Mouse (Mus musculus): ENCODE data around the gene Zcrb1.
"Not testable (repeated sequence)": the region's sequence is repeated elsewhere in the genome, so short reads cannot be mapped to it uniquely, and the experiment has no call there.

Gene Zcrb1

GRCm38 (mm10) chr15:93372525-93373119, 25.5 kb downstream of the Zcrb1 start:
- DNase-seq (ENCODE audit: extremely low read depth, insufficient read length, low spot score), result not testable (repeated sequence)

DNA sequence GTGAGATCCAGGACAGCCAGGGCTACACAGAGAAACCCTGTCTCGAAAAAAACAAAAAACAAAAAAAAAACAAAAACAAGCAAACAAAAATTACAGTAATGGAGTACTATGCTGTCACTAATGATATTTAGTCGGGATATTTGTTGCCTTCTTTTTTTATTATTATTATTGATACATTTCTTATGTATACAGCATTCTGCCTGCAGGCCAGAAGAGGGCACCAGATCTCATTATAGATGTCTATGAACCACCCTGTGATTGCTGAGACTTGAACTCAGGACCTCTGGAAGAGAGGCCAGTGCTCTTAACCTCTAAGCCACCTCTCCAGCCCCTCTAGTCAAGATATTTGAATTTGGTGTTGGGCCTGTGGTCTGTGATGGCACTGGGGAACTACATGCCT, 26.3 kb downstream of the Zcrb1 start:
- DNase-seq (ENCODE audit: extremely low read depth, insufficient read length, low spot score), result no peak

DNA sequence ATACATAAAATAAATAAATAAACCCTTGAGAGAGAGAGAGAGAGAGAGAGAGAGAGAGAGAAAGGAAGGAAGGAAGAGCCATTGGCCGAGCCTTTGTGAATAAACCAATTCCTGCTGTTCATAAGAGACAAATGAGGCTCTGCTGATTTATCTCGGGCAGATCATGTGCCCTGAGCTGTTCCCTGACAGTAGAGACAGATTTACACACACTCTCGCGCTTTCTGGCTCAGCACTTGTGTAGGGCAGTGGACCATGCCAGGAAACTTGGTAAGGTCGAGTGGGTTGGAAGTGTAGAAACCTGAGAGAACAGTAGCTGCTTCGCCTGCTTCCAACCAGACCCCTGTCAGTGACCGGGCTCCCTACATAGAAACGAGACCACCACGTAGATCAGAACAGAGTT, 29.6 kb downstream of the Zcrb1 start:
- DNase-seq (ENCODE audit: extremely low read depth, insufficient read length, low spot score), result no peak

- DNase-seq (ENCODE audit: extremely low read depth, insufficient read length, low spot score), result no peak
Observed at GRCm38 (mm10) chr15:93365561-93365960, 32.6 kb downstream of the Zcrb1 start.

GRCm38 (mm10) chr15:93358346-93359095, 39.6 kb downstream of the Zcrb1 start:
- DNase-seq (ENCODE audit: extremely low read depth, insufficient read length, low spot score), result no peak

DNA sequence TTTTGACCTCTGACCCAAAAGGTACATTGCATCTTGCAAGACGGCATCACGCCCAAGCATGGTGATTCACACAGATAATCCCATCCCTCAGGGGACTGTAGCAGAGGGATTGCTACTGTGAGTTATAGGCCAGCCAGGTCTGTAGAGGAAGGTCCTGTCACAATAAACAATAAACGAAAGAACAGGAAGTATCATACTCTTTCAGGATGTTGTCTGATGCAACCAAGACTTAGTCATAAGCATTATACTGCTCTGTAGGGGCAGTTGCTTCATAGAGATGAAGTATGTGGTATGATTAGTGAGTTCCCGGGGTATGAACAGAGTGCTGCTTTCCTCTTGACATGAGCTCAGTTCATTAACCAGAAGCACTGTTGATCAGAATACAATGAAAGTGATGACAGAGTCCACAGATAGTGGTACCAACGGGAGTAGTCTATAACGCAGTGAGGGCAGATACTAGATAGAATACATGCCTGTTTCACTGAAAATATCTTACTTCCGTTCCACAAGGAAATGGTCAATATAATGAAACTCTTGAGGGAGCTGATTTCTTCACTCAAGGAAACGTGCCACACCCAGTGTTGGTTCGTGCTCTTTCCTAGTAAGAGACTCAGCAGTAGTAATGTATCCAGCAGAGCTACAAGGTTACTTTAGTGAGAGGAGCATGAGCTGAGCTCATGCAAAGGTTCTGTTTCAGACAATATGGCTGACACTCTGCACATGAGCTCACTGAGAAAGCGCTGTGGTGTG, 57.3 kb downstream of the Zcrb1 start:
- no peak for DNase-seq (ENCODE audit: extremely low read depth, insufficient read length, low spot score)

DNA sequence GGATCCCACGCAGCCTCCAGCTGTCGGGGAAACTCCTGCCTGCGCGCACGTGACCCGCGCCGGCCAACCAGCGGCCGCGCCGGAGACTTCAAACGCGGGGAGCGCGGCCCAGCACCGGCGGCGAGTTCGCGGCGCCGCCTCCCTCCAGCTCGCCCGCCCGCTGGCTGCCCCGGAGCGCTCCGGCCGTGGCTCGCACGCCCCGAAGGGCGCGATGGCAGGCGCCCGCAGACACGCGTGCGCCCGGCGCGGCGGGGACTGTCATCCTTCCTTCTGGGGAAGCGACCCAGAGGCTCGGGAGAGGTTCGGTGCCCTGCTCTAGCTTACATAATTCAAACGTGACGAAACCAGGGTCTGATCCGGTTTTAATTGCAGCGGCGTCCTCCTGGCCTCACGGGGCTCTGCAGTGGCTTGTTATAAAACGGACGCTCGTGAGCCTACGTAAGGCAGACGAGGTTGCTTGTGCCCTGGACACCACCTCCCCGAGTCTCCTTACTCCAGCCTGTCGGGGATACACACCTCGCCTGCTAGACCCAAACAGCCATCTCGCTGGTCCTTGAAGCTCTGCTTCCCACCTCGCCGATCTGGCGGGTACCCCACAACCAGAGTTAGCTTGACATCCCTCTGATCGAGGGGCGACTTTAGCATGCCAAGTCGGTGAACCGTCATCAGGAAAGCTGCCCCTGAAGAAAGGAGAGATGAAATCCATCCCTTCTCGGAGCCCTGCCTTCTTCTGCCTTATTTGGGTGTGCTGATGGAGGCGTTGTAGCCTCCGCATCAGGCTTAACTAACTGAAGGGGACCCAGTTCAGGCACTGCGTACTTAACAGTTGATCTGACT, 61.0 kb downstream of the Zcrb1 start, which contains the start of gene Yaf2:
Gene Yaf2, minus strand, starts transcription at position 11 of the 837 bp plus-strand sequence.
- peak; percentile 87 for DNase-seq (ENCODE audit: extremely low read depth, insufficient read length, low spot score)

DNA sequence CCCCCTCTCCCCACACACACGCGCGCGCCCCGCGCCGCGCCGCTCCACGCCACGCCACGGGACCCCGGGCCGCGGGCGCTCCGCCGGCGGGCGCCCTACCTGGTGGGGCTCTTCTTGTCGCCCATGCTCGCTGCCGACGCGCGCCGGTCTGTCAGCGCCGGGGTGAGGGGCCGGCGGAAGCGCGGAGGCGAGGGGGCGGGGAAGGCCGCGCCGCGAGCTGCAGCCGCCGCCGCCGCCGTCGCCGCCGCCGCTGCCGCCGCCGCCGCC, 61.5 kb downstream of the Zcrb1 start:
- DNase-seq (ENCODE audit: extremely low read depth, insufficient read length, low spot score), result no peak

Measured in 3134 (cell line).